Mouse (Mus musculus) cerebellum, adult 11 months (tissue): ENCODE measurements at regions not wholly inside any gene's neighbourhood (a gene's known extent, or its start where the extent isn't known, plus 50 kb on each side); places are given as distances from the start of the nearest gene placed in this dataset.

ENCODE experiments used
- DNase-seq: peaks from one replicate; pipeline ENCODE4 v3.0.0; 2022

DNA sequence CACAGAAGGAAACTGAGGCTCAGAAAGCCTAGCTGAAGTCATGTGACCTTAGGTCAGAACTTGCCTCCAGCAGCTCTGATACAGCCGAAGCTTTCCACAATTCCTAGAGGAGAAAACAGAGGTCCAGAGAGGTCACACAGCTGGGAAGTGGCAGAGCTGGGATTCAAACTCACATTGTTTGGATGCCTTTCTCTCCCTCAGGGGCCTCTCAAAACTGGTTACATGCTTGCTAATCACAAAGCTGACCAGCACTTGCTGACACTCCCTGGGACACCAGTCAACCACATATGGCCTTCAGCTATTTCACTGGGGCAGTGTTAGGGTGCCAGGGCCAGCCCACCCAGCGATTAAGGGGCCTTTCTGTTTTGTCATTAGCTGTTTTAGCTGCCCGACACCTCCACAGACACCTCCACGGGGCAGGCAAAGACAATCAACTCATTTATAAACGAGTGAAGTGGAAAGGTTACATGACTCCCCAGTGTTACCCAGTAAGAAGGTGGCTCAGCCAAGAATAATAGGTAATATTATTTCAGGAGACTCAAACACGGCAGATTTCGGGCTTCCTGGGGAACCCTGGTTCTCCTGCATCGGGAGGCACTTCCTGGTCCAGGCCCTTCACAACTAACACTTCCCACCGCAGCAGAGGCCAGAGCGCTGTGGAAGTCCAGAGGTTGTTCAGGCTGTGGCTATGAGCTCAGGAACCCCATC is 71.4 kb downstream of the 2410131K14Rik start:
- no peak for DNase-seq

DNA sequence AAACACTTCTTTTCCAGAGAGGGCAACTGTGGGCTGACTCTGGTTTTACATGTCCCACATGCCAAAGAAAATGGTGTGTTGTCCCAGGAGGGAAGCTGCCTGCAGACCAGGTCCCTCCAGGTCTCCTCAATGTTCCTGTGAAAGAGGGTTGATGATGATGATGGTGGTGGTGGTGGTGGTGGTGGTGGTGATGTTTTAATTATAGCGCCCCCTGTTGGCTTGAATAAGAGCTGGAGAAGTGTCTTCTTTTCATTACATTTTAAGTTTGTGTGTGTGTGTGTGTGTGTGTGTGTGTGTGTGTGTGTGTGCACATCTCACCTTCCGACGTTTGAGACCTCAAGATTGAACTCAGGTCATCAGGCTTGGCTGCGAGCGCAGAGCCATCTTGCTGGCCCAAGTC is 73.0 kb downstream of the 2410131K14Rik start:
- DNase-seq, result no peak

DNA sequence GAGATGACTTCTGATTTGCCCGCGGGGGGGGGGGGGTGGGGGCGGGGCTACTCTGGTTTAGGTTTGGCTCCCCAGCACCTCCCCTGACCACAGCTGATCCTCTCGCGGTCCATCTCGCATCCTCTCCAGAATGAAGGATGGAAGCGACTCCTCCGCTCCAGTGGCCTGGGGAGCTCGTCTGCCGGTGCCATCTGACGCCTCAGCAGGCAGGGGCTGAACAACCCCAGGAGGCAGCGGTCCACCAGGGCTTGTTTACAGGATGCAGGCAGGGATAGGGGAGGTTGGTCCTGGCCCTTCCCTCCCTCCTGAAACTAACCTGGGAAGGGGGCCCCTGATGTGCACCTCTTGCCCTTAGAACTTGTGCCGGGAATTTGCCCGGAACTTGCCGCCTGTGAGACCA is 73.9 kb downstream of the 2410131K14Rik start:
- DNase-seq, result peak; percentile 30

DNA sequence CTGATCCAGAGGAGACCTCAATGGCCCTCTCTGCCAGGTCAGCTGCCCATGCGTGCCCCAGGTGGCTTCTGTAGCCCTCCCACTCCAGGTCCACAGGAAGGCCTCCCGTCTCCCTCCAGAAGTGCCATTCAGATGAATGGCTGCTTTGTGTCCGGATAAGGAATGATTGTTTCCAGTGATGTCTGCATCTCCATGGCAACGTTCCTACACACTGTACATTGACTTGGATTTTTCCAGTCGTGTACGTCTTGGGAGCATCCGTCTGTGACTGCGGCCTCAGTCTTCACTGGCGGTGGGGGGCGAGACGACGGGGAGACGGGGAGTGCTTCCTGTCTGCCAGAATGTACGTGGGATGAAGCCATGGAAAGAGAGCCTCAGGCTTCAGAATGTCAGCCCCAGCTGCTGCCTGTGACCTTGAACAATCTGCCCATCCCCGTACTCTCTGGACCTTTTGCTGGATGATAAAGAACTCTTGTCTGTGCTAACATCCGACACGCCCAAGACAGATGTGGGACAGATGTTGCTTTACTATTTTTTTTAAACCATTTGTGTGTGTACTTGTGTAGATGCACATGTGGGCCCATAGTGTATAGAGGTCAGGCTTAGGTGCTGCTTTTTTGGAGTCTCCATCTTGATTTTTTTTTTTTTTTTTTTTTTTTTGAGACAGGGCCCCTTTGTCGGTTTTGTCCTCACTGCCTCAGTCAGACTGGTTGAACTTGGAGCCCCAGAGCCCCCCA is 76.9 kb downstream of the 2410131K14Rik start:
- DNase-seq, result no peak

DNA sequence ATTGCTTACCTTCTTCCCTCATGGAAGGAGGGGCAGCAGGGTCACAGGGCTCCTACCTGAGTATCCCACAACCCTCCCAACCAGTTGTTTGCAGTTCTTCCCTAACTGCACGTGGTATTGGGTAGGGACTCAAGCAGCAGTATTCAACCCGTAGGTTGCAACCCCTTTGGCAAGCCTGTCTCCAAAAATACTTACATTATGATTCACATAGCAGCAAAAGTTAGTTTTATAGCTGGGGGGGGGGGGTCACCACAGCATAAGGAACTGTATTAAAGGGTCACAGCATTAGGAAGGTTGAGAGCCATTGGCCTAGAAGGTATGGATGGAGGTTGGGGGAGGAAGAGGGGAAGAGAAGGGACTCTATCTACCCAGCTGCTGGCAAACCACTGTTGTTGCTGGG is 78.1 kb downstream of the 2410131K14Rik start:
- DNase-seq, result no peak

DNA sequence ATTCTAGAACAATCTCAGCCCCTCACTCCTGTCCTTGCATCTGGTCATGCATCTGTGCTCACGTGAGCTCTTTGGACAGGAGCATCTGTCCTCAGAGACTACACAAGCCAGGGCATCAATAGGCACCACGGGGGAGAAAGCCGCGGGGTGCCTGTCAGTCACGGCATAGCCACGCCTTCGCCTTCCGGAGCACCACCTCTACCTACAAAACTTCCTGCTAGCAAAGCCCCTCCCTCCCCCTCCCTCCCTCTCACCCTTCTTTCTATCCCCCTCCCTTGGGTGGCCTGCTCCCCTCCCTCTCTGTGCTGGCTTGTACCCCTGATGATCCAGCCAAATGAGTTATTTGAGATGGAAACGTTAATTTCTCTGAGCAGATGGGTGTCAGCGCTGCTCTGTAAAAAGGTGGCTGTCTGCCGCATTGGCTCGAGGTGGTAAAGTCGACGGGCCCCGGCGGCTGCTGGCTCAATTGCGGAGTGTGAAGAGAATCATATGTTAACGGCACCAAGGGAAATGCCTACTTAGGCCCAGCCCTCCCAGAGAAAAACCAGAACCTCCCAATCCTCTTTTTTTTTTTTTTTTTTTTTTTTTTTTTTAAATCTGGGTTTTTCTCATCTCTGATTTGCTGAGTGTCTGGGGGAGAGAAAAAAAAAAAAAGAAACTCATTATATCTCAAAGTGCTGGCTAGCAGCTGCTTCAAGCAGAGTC is 82.0 kb downstream of the 2410131K14Rik start:
- DNase-seq, result peak; percentile 34

DNA sequence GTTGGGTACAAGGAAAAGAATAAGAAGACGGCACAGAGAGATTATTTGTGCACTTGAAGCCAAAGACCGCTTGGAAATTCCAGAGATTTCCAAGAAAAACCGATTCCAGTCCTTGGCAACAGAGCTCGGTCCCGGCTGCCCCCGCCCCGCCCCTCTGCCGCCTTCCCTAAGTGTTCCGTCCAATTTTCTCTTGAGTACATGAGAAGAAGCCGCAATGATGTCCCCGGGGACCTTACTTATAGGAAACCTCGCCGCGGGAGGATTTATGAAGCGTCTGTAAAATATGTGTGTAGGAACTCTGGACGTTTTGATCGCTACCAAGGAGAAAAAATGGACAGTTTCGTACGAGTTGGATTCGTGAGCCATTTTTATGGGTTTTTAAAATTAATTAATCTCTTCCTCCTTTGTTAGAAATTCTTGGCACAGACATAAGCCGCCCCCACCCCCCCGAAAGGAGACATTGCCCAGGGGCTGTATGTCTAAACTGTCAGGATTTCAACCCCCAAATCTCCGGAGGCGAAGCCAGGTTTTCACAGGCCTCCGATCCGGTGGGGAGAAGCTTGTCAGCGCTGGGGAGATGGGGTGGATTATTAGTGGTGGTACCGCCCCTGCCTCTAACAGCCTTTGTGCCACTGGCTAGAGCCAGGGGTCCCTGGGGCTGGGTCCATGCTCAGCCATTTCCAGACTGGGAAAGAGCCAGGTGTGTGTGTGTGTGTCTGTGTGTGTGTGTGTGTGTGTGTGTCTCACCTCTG is 83.1 kb downstream of the 2410131K14Rik start:
- DNase-seq, result no peak

DNA sequence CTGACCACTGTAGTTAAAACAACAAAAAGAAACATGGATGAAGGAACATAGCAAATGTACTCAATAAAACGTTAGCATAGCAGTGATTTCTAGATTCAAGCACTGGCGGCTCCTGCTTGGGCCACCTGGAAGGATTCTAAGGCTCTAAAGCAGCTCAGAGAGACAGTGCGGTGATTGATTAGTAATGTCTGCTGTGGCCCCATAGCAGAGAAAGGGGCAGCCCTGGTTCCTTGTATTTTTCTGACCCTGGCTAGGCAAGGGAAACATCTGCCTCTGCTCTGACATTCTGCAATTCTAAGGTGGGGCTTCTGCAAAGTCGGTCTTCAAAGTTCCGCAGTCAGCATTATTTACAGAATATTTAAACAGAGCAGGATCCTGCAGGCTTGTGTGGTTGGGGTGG is 84.1 kb downstream of the 2410131K14Rik start:
- no peak for DNase-seq

DNA sequence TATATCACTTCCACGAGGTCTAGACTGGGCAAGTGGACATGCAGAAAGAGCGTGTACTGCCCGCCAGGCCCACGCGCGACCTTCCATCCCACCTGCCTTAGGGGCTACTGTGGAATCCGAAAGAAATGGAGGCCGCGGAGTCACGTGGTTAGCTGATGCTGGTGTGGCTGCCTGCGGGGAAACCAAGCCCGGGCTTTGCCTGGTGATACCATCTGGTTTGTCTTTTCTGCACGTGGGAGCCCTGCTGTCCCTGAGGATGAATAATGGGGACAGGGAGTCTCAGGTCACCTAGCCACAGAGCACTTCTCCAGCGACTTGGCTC is 86.2 kb downstream of the 2410131K14Rik start:
- no peak for DNase-seq

DNA sequence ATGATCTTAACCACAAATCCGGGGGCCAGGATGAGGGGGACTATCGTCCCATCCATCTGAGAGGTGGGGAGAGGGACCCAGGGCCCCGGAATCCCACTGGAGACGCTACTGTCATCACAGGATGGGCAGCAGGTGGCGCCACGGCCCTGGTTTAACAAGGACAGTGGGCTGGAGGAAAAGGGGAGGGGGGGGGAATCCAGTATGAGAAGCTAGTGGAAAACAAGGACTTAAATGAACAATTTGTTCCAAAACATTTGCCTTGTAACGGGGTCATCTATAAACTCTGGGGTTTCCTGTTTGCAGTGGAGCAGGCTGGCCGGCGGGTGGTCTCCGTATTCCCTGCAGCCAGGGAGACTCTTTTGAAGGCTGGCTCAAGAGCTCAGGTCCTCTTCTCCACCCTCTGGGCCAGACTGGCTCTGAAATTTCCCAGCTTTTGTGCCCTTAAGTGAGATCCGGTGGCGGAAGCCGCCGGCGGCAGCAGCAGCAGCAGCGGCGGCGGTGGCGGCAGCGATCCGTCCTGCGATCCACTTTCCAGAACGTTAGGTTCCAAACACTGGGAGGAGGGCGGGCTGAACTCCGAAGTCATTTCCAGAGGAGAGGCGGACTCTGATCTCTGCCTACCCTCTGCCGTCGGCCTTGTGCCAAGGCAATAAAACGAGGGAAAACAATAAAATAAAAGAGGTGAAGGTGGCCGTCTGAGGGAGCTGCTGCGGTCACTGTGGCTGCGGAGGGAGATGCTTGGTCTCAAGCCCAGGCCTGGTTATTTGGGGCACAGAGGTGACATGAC is 86.8 kb downstream of the 2410131K14Rik start:
- DNase-seq, result peak; percentile 68

DNA sequence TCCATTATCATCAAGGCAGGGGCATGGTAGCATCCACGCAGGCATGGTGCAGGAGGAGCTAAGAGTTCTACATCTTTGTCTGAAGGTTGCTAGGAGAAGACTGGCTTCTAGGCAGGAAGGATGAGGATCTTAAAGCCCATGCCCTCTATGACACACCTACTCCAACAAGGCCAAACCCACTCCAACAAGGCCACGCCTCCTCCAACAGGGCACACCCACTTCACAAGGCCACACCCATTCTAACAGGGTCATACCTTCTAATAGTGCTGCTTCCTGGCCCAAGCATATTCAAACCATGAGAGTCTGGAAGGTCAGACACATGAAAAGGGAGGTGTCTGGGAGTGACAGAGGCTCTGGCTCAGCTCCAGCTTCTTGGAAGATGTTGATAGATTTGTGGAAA is 89.0 kb downstream of the 2410131K14Rik start:
- DNase-seq, result no peak

DNA sequence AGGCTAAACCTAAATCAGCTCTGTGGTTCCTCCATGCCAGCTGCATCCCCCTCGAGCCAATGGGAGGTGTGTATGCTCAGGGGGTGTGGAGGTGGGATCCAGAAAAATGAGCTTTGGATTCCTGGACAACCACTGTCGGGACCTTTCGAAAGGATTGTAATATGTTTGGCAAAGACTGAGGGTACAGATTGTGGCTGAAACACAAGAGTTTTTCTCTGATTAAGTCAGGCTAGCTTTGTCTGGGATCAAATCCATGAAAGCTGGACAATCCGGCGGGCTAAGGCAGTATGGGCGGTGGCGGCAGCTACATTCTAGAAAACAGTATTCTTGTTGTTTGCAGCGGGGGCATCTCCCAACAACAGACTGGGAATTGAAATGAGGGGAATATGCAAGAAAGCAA is 93.2 kb downstream of the 2410131K14Rik start:
- DNase-seq, result no peak

DNA sequence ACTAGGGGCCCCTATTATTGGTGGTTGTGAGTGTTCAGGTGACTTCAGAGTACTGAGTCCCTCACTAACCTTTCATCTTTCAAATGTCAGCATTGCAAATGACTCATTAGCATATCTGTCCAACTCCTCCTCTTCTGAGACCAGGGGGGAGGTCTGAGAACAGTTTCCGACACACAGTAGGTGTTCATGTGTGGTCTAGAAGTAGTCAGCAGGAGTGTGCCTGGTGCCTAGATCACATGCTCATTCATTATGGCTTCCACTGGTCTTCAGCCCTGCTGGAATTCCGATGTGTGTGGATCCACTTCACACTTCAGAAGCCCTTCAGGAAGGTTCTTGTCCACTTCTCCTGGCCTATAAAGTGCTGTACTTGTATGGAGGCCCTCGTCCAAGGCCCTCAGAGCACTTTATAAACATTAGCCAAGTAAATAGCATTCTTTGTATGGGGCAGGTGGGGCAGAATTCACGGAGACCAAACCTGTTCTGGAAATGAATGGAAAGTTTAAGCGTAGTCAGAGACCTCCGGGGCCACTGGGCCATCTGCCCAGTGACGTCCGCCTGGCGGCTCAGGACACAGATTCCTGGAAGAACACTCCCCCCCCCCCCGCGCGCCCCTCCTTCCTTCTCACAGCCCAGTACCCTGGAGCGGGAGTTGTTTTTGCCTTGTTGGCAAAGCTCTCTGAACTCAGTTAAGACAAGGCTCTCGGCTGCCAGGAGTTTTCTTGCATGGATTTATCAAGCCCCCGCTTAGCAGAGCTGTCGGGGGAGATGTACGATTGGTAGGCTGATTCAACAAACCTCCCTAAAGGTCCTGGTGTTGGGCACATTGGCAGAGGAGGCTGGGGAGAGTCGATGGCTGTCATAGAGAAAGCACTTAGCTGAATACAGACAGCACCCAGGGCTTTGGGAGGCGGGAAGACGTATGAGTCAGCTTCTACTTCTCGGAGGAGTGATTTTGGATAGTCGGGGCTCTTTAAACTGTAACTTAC is 94.9 kb downstream of the 2410131K14Rik start:
- no peak for DNase-seq

DNA sequence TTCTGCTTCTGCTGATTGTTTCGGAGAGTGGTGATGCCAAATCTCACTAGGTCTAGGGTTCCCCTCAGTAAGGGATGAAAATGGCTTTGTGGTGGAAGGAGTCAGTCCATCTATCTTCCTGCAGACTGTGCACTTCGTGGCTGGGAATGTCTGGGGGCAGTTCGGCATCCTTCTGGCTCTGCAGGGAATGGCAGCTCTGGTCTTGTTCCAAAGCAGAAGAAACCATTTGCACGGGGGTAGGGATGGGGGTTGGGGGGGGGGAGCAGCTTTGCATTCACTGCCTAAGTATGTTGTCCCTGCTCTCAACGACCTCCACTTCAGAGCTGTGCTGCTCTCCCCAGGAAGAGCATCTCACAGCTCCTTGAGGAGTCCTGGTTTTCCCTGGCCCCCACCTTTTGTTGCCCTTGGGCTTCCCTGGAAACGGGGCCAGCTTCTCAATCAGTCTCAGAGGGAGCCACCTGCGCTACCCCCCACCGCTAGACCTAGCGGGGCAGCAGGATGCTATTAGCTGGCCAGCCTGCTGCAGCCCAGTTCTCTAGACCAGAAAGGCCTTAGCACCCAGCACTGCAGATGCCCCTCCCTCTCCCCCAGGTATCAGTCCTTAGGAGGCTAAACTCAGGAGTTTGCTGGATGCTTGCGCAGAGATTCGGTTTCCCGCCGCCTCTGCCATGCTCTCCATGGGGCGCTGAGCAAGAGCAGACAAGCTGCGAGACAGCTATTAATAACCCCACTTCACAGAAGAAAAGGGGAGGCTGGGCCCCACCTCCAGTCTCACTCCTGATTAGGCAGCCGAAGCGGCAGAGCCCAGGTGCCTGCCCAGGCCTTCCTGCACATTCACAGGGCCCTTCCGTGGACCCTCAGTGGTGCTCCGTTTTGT is 98.7 kb downstream of the 2410131K14Rik start:
- DNase-seq, result peak; percentile 32

DNA sequence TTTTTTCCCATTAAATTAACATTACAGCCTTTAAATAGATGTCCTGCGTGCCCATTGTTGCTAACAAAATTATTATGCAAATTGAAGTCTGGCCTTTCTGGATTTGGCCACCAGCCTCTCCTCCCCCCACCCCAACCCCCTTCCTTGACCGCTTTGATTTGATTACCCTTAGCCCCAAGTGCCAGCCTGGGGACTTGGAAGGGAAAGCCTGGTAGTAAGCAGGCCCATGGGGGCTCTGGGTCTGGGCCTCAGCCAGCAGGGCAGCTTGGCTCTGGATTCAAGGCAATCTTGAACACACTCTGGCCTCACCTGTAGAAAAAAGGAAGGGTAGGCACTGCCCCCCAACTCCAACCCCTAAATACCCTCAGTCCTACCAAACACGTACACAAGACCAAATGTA is 100.2 kb downstream of the 2410131K14Rik start:
- DNase-seq, result no peak

DNA sequence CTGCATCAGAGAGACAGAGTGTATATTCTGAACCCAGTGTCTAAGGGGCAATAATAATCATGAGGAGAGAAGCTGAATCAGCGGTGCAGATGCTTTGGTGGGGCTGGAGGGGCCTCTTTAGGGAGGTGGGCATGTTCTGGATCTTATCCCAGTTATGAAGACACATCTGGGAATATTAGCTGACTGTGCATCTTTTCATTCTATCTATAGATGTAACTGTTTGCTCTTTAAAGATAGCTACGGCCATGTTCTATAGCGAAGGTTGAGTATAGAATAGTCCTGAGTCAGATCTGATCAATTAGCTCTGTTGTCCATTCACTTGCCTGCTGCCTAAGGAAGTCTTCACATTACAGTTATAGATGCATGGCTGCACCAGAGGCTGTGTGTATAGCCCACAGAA is 104.0 kb downstream of the 2410131K14Rik start:
- DNase-seq, result no peak

DNA sequence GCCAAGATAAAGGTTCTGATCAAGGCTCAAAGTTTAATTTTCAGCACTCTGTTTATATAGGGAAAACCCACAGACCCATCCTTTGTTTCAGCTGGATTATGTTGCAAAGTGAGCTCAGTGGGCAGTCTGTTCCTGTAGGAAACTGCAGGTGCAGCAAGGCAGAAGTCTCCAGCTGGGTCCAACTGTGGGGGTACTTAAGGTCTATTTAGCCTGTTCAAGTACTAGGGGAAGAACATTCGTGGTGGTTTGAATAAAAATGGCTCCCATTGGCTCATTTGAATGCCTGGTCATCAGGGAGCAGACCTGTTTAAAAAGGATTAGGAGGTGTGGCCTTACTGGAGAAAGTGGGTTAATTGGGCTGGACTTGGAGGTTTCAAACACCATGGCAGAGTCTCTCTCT is 106.3 kb downstream of the 2410131K14Rik start:
- no peak for DNase-seq

DNA sequence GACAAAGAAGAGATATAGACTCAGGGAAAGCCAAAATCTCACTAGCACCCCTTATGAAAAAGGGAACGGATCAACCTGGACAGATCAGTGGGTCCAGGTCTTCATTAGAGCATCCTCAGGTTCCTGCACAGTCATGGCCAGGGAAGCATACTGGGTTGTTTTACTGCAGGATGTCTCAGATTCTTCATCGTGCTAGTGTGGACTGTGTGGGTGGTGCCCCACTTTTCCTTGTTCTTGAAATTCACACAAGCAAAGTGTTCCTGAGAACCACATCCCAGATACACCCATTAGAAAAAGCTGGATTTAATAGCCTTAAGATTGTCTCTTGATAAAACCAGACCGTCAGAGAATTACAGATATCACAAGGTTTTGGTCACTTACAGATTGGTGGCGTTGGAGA is 107.1 kb downstream of the 2410131K14Rik start:
- DNase-seq, result no peak

DNA sequence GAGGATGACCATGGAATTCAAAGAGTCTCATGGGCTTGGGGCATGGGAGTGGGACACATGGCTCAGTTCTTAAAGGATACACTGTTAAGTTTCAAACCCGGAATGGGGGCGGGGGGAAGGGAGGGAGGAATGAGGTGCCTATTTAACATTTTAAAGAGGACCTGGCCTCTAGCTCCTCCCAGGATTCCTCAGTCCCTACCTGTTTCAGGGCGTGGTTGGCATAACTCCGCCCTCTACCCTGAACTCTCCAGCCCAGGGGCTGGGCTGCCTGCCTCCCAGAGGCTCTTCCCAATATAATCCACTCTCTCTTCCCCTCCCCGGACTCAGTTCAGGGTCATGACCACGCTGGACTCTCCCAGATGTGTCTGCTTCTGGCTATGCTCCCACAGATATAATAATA is 108.0 kb downstream of the 2410131K14Rik start:
- no peak for DNase-seq

DNA sequence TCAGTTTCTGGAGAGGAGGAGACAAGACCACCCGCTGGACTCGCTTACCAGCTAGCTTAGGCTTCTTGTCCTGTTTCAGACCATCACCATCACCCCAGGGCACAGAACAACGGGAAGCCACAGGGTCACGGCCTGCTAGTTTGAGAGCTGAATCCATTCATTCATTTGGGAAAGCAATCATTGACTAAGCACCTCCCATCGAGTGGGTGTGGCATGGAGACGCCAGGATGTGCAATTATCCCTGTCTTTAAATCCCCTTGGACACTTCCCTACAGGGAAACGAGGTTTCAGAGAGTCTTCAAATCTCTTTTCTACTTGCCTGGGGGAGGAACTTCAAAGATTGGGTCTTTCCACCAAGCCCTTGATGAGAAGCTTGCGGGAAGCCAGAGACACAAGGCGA is 108.7 kb downstream of the 2410131K14Rik start:
- no peak for DNase-seq
